Mouse (Mus musculus): ENCODE results near the gene Clpx.

DNA sequence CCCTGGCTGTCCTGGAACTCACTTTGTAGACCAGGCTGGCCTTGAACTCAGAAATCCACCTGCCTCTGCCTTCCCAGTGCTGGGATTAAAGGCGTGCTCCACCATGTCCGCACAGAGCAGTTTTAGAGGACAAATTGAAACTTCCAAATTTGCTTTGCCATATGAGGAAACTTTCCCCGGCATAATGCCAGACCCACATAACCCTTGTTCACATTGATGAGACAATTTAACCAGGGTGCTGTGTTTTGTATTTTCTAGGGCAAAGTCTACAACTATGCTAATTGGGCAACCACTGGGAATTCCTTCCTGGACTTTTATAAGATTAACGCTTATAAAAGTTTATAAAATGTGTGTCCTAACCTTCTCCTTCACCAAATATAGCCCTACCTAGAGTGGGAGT lies 4.1 kb upstream of the Clpx start:
- TF ChIP-seq POLR2A (IDR thresholded peaks at IDR 0.05; ENCODE audit: control insufficient read depth in 1 of 2, insufficient read depth in 1 of 2, low read depth in 1 of 2, low read length in 2 of 2, poor library complexity in 1 of 2) (no peak), CTCF (IDR thresholded peaks at IDR 0.05 in 2 of 3, conservative IDR thresholded peaks at IDR 0.05 in 1 of 3; ENCODE audit: control insufficient read depth in 1 of 3, insufficient read depth in 1 of 3, low read depth in 2 of 3, low read length in 3 of 3, poor library complexity in 1 of 3, severe bottlenecking in 1 of 3) (no peak), MXI1 (IDR thresholded peaks at IDR 0.05; ENCODE audit: low read depth, low read length) (no peak), POLR2AphosphoS5 (IDR thresholded peaks at IDR 0.05; ENCODE audit: borderline replicate concordance, low read depth, low read length) (no peak), HCFC1 (IDR thresholded peaks at IDR 0.05; ENCODE audit: low read depth, low read length) (no peak), GATA1 (IDR thresholded peaks at IDR 0.05; ENCODE audit: low read depth, low read length) (no peak), ZNF384 (IDR thresholded peaks at IDR 0.05; ENCODE audit: low read depth, low read length) (no peak), EP300 (IDR thresholded peaks at IDR 0.05; ENCODE audit: low read depth in 1 of 2, low read length in 2 of 2) (no peak), UBTF (IDR thresholded peaks at IDR 0.05; ENCODE audit: borderline replicate concordance, insufficient read depth, low read depth, low read length) (no peak), SMC3 (IDR thresholded peaks at IDR 0.05; ENCODE audit: low read depth, low read length) (no peak), TCF12 (IDR thresholded peaks at IDR 0.05; ENCODE audit: low read depth, low read length) (no peak), USF2 (IDR thresholded peaks at IDR 0.05; ENCODE audit: borderline replicate concordance in 1 of 2, insufficient read depth in 1 of 2, low read depth in 1 of 2, low read length in 2 of 2) (no peak), TBP (IDR thresholded peaks at IDR 0.05; ENCODE audit: low read depth, low read length) (no peak)
